Mouse (Mus musculus) natural killer cell, adult 2 months (primary cell): ENCODE measurements around the gene Ccl7.

Experiments used
- DNase-seq, 2 experiments: peaks; one replicate each; pipeline ENCODE4 v3.0.0; 2022; ENCODE audit warnings: low spot score in 2 of 2

Gene Ccl7

GRCm38 (mm10) chr11:82034446-82034845, 11.1 kb upstream of the Ccl7 start:
- no peak for DNase-seq

- DNase-seq: no peak
Observed at GRCm38 (mm10) chr11:82035356-82035755, 10.2 kb upstream of the Ccl7 start, which contains the start of gene Ccl2. TSS of gene Ccl2 (plus strand) at chr11:82035571.

DNA sequence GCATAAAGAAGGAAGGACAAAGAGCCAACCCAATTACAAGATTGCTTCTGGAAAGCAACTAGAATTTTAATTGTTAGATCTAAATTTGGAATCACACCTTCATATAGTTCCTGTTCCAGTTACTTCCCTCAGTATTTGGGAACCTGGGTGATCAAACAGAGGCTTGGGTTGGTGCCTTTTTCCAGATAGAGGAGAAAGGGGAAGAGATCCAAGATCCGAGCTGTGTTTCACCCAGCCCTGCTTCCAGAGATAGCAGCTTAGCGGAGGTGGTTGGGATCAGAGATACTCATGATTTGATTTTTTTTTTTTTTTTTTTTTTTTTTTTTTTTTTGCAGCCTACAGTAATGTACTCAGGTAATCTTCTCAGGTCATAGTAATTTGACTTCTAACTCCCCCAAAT, 9.7 kb upstream of the Ccl7 start:
- DNase-seq: no peak

DNA sequence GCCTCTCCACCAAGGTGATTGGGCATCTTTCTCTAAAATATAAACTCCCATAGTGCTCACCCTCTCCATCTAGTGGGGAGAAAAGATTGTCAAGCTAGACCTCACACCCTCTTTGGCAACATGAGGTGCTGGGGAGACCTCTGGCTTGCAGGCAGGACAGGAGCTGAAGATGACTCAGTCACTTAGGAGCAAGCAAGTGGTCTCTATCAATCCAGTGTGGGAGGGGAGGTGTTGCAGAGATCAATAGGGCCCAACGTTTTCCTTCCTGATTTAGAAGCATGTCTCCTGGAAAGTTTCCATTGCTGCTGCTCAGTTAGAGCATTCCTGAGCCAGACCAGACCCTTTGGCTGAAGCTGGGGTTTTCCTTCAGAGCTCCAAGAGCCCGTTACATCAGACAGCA, 7.0 kb upstream of the Ccl7 start, which contains the start of gene Gm17268:
Gm17268 (minus strand) TSS at position 28 of the 400 bp plus-strand sequence.
- DNase-seq: no peak

DNA sequence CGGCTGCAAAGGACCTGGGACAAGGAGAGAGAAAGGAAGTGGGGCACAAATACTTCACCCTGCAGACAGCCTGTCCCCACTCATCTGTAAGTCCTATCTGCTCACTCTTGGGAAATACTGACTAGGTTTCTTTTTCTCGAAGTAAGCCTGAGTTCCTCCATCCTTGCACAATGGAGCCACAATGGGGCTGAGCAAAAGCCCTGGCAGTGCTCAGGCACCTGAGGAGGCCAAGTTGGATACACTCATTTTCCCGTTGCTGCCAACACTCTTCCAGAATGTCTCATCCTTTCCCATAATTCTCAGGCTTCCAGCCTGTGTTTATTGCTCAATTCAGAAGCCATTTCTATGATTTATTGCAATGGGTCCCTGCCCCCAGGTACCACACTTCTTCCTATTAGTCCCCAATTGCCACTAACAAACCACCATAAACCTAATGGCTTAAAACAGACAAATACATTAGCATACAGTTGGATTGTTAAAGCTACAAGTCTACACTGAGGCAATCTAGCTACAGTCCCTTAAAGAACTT, 6.3 kb upstream of the Ccl7 start:
- DNase-seq: no peak

GRCm38 (mm10) chr11:82041671-82042080, 3.8 kb upstream of the Ccl7 start:
- no peak for DNase-seq

DNA sequence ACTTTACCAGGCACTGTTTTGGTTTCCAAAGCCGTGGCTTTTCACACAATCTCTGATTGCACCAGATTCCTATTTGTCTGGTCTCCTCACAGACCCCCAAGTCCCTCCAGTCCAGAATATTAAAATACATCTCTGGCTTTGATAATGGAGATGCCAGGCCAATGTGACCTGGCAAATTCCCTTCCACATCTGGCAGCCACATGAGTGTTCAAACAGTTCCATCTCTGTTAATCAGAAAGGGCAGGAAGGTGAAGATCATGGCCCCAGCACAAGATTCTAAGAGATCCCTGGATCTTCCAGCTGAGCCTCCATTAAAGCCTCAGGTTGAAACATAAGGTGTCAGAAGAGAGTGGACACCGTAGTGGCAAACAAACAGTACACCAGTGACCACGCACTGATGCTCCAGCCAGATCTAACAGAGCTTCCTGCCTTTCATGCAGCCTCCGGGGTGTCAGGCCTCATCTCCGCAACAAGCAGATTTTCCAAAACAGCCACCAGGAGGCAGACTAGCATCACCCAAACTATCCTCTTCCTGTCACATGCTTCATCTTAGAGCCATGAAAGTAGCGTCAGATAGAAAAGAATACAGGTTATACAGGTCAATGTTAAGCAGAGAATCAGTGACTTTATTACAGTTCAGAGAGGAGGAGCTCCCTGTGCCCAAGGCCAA, 2.4 kb downstream of the Ccl7 start:
- DNase-seq: peak in 1 of 2 experiments; percentile 33

DNA sequence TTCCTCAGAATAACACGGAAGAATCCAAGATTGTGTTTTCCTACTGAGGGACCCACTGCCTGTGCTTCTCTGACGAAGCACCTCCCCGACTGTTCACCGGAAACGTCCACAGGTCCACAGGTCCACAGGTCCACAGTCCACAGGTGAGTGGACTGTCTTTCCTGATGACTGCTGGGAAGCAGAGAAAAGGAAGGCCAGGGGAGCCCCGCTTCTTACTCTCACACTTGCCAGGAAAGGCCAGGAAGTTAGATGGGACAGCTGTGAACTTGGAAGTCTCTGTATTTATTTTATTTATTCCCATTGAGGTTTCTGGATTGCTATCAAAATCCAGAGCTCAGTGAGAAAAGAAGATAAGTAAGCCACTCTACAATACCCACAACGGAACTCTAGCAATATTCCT, 8.3 kb downstream of the Ccl7 start:
- no peak for DNase-seq

- no peak for DNase-seq
Observed at GRCm38 (mm10) chr11:82057646-82058045, 12.1 kb downstream of the Ccl7 start, which contains the start of gene Ccl11. TSS of gene Ccl11 (plus strand) at chr11:82057823.

DNA sequence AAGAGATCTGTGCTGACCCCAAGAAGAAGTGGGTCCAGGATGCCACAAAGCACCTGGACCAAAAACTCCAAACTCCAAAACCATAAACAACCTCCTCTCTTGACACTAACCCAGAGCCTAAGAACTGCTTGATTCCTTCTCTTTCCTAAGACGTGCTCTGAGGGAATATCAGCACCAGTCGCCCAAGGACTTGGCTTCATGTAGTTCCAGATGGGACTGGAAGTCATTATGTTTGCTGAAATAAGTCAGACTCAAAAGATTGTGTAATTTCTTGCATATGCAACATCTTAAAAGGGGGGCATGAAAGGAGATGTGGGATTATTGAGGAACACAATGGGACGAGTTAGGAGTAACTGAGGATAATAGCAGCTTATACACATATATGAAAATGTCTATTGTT, 16.7 kb downstream of the Ccl7 start:
- no peak for DNase-seq

DNA sequence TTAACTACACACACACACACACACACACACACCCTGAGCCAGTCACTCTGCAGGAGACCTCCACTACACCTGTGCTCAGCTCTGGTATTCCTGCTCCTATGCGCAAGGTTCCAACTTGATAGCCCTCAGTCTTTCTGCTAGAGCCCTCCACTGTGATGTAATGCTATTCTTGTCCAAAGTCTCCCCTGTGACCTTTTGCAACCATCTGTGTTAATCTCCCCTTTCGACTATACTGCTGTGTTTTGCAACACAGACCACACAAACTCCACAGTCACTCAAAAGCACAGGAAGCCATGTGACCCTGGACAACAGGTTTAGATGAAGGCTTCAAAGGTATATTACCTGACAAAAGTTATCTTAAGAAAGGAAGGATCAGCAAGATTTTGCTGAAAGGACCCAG, 17.9 kb downstream of the Ccl7 start:
- DNase-seq: no peak

GRCm38 (mm10) chr11:82066953-82067571, 21.6 kb downstream of the Ccl7 start:
- DNase-seq: no peak

DNA sequence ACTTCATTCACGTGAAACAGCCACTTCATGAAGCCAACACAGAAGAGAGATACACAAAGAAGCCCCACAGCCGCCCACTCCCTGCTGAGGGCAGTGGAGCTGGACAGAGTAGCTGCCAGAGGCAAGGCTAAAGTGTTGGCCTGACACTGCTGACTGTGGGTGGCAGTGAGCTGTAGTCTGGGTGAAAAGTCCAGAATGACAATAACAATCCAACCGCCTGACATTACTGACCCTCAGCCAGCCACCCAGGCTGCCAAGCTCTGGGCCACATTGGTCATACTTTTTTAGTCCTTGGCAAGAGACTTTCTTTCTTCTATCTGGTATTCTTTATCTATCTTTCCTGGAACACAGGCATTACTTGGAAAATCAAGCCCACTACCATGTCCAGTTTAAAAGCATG, 25.6 kb downstream of the Ccl7 start:
- no peak for DNase-seq

DNA sequence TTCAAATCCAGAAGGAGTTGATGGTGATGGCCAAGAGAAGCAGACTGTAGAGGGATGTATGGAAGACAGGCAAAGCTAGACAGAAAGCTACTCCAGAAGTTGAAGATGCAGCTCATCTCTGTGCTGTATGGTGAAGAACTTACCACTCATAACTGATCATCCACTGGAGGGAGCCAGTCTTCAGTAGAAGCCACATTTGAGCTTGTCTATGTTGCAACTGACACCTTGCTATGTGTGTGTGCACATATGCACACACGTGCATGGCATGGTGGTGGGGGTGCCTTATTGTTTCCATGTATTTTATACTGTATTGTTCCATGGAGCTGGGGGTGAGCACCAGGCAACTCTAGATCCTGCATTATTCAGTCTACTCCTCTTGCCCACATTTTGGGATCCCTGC, 26.9 kb downstream of the Ccl7 start:
- no peak for DNase-seq

DNA sequence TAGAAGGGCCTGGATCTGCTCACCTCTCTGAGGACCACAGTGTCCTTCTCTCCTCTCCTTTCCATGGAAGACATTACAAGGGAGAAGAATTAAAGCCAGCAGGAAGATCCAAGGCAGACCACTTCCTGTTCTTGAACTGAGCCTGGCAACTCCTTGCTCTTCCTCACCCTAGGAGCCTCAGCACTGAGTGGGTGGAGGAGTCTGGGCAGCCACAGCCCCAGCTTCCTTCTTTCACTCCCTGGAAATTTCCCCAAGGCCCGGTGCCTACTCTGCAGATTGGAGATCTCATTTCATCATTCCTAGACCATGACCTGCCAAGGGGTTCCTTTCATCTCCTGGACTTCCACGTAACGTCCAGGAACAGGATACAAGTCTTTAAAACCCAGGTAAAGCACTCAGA, 27.5 kb downstream of the Ccl7 start:
- DNase-seq: no peak

DNA sequence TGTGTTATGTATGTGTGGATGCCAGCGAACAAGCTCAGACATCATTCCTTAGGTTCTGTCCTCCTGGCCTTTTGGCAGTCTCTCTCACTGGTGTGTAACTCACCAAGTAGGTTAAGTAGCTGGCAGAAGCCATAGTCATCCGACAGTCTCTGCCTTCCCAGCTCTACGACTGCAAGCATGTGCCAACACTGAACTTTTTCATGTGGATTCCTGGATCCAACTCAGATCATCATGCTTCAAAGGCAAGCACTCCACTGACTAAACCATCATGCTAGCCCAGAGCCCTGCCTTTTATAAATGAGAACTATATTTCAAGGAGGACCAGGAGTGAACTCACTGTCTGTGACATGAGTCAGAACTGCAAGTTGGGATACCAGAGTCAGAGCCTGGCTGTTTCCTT, 28.2 kb downstream of the Ccl7 start:
- DNase-seq: no peak

DNA sequence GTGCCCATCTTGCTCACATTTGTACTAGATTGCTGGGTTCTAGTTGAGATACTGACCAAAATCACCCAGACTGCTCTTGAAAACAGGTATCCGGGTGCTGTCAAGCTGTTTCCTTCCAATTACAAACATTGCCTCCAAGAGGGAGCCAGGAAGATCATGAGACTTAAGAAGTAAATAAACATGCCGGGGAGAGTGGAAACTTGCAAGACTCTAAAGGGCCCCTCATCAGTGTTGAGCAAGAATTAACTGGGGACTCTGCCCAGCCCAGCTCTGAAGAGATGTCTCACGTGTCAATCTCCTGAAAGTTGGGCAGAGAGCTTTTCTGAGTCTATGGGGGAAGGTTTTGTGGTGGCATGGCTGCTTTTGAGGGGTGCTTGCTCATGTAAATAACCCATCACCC, 31.5 kb downstream of the Ccl7 start:
- no peak for DNase-seq

DNA sequence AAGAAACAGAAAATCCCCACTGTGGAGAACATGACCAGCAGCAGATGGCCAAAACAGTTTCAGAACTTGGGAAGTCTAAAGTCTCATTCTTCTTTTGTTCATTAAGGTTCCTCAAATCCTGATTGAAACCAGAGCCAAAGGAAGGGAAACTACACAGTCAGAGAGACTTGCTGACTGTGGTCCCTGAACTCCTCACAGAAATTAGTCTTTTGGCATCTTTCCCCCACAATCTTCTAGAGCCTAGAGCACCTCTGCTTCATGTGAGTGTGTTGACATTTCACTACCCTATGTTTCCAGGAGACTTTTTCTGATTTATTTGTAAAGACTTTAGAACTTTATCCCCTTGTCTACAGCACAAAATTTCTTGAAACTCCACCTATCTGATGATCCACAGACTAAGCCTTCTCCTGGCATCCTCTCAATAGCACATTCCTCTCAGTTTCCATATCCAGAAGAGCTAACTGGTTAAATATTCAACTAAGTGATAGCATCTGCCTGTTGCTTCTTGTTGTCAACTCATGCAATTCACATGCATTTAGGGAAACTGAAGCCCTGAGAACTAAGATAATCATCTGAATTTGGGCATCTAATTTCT, 32.7 kb downstream of the Ccl7 start:
- DNase-seq: no peak

DNA sequence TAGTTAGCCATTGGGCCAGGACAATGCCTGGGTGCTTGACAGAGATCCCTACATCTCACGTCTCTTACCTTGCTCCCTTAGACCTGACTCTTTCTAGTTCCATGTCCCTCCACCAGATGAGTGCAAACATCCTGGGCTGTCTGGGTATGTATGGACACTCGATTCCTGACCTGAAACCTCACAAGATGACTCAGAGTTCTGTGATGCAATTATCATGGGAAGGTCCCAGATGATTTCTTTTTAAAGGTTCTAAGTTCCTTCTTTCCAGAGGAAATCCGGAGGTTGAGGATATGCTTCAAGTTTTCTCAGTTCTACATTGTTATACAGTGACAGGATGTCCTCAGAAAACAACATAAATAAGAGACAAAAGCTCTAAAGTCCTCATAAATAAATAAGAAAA, 35.4 kb downstream of the Ccl7 start:
- no peak for DNase-seq

- DNase-seq: no peak
Observed at GRCm38 (mm10) chr11:82084360-82084759, 38.8 kb downstream of the Ccl7 start.
